Mouse (Mus musculus): Measurements from ENCODE around the gene Spats1. TPM values are rescaled to one million over a fixed set of nuclear protein-coding genes. Genes with fewer than 3 reads are reported as not detected.

Gene Spats1
- polyA plus RNA-seq, 2 experiments: 0.06 TPM

- no peaks in the 10 kb centered on the region for H3K27me3 ChIP-seq (ENCODE audit: control insufficient read depth, insufficient read depth, low read length)
- ATAC-seq (ENCODE audit: insufficient read depth): no peak
- no peak for DNase-seq (ENCODE audit: low read depth in 3 of 3, low spot score in 3 of 3)
- no peaks in the 10 kb centered on the region for H3K9me3 ChIP-seq (ENCODE audit: control insufficient read depth, low read length)
- TF ChIP-seq CTCF (IDR thresholded peaks at IDR 0.05; ENCODE audit: low read depth): no peak
- H3K27ac ChIP-seq: no peak overlapping the region
- H3K4me3 ChIP-seq (ENCODE audit: insufficient read depth in 1 of 2, low read depth in 2 of 2, low read length in 2 of 2): no peak overlapping the region
- no peak overlapping the region for H3K4me2 ChIP-seq (ENCODE audit: low read depth)
- H3K4me1 ChIP-seq (replicated peaks; ENCODE audit: control insufficient read depth in 2 of 2, insufficient read depth in 2 of 2, low read length in 1 of 2): peaks cover 3% of the 10 kb centered on the region in 2 experiments; a peak in 3 of 4 replicates
- no peaks in the 10 kb centered on the region for H3K36me3 ChIP-seq (replicated peaks; ENCODE audit: control insufficient read depth, insufficient read depth, low read depth)
- no peak overlapping the region for H3K9ac ChIP-seq (replicated peaks)
- 33% methylated on average over 4 of the region's 4 CpGs for WGBS (ENCODE audit: insufficient replicate concordance)
These were observed 27.1 kb upstream of the Spats1 start for GRCm38 (mm10) chr17:45502324-45502723.

- DNase-seq (ENCODE audit: low read depth in 3 of 3, low spot score in 3 of 3): no peak
These were observed 25.8 kb upstream of the Spats1 start for GRCm38 (mm10) chr17:45500981-45501380.

GRCm38 (mm10) chr17:45499516-45499915 lies 24.3 kb upstream of the Spats1 start:
- TF ChIP-seq EP300 (IDR thresholded peaks at IDR 0.05; ENCODE audit: low read depth): no peak
- no peak for TF ChIP-seq CTCF (IDR thresholded peaks at IDR 0.05; ENCODE audit: low read depth)
- DNase-seq (ENCODE audit: low read depth in 3 of 3, low spot score in 3 of 3) (no peak), ATAC-seq (ENCODE audit: insufficient read depth) (no peak)
- H3K4me2 ChIP-seq (ENCODE audit: low read depth): no peak overlapping the region
- no peak overlapping the region for H3K9ac ChIP-seq (replicated peaks)
- H3K4me1 ChIP-seq (replicated peaks; ENCODE audit: control insufficient read depth in 2 of 2, insufficient read depth in 2 of 2, low read length in 1 of 2): peaks cover 0 to 2% of the 10 kb centered on the region in 2 experiments; a peak in 2 of 4 replicates
- no peak overlapping the region for H3K27ac ChIP-seq
- H3K27me3 ChIP-seq (ENCODE audit: control insufficient read depth, insufficient read depth, low read length): no peaks in the 10 kb centered on the region
- H3K9me3 ChIP-seq (ENCODE audit: control insufficient read depth, low read length): no peaks in the 10 kb centered on the region
- H3K36me3 ChIP-seq (replicated peaks; ENCODE audit: control insufficient read depth, insufficient read depth, low read depth): no peaks in the 10 kb centered on the region
- no peak overlapping the region for H3K4me3 ChIP-seq (ENCODE audit: insufficient read depth in 1 of 2, low read depth in 2 of 2, low read length in 2 of 2)
- 39% methylated on average over 2 of the region's 2 CpGs for WGBS (ENCODE audit: insufficient replicate concordance)

More at GRCm38 (mm10) chr17:45500981-45501380, 25.8 kb upstream of the Spats1 start:
- no peaks in the 10 kb centered on the region for H3K36me3 ChIP-seq (replicated peaks; ENCODE audit: control insufficient read depth, insufficient read depth, low read depth)
- no peak for ATAC-seq (ENCODE audit: insufficient read depth)
- H3K9ac ChIP-seq (replicated peaks): no peak overlapping the region
- WGBS (ENCODE audit: insufficient replicate concordance): 42% methylated on average over 4 of the region's 4 CpGs
- no peak overlapping the region for H3K27ac ChIP-seq
- H3K4me3 ChIP-seq (ENCODE audit: insufficient read depth in 1 of 2, low read depth in 2 of 2, low read length in 2 of 2): no peak overlapping the region
- H3K9me3 ChIP-seq (ENCODE audit: control insufficient read depth, low read length): no peaks in the 10 kb centered on the region
- peaks cover 0 to 2% of the 10 kb centered on the region in 2 experiments; a peak in 2 of 4 replicates for H3K4me1 ChIP-seq (replicated peaks; ENCODE audit: control insufficient read depth in 2 of 2, insufficient read depth in 2 of 2, low read length in 1 of 2)
- H3K4me2 ChIP-seq (ENCODE audit: low read depth): no peak overlapping the region
- no peaks in the 10 kb centered on the region for H3K27me3 ChIP-seq (ENCODE audit: control insufficient read depth, insufficient read depth, low read length)
- TF ChIP-seq CTCF (IDR thresholded peaks at IDR 0.05; ENCODE audit: low read depth): no peak
- TF ChIP-seq EP300 (IDR thresholded peaks at IDR 0.05; ENCODE audit: low read depth): no peak

- WGBS (ENCODE audit: insufficient replicate concordance): 64% methylated on average over 13 of the region's 13 CpGs
- Histone ChIP-seq H3K4me1 (replicated peaks; ENCODE audit: control insufficient read depth in 2 of 2, insufficient read depth in 2 of 2, low read length in 1 of 2) (no peaks in the 10 kb centered on the region; a peak in 1 of 4 replicates), H3K4me3 (ENCODE audit: insufficient read depth in 1 of 2, low read depth in 2 of 2, low read length in 2 of 2) (no peak overlapping the region), H3K9me3 (ENCODE audit: control insufficient read depth, low read length) (no peaks in the 10 kb centered on the region), H3K9ac (replicated peaks) (no peak overlapping the region), H3K36me3 (replicated peaks; ENCODE audit: control insufficient read depth, insufficient read depth, low read depth) (no peaks in the 10 kb centered on the region), H3K4me2 (ENCODE audit: low read depth) (no peak overlapping the region), H3K27me3 (ENCODE audit: control insufficient read depth, insufficient read depth, low read length) (no peaks in the 10 kb centered on the region), H3K27ac (no peak overlapping the region)
- DNase-seq (ENCODE audit: low read depth in 3 of 3, low spot score in 3 of 3) (no peak), ATAC-seq (ENCODE audit: insufficient read depth) (no peak)
- TF ChIP-seq CTCF (IDR thresholded peaks at IDR 0.05; ENCODE audit: low read depth): no peak
- no peak for TF ChIP-seq EP300 (IDR thresholded peaks at IDR 0.05; ENCODE audit: low read depth)
These were observed 23.2 kb upstream of the Spats1 start for GRCm38 (mm10) chr17:45498397-45498796.

GRCm38 (mm10) chr17:45495398-45495797 lies 20.2 kb upstream of the Spats1 start:
- Histone ChIP-seq H3K36me3 (replicated peaks; ENCODE audit: control insufficient read depth, insufficient read depth, low read depth) (no peaks in the 10 kb centered on the region), H3K9me3 (ENCODE audit: control insufficient read depth, low read length) (no peaks in the 10 kb centered on the region), H3K4me3 (ENCODE audit: insufficient read depth in 1 of 2, low read depth in 2 of 2, low read length in 2 of 2) (no peak overlapping the region), H3K9ac (replicated peaks) (no peak overlapping the region), H3K4me1 (replicated peaks; ENCODE audit: control insufficient read depth in 2 of 2, insufficient read depth in 2 of 2, low read length in 1 of 2) (no peaks in the 10 kb centered on the region), H3K4me2 (ENCODE audit: low read depth) (no peak overlapping the region), H3K27ac (no peak overlapping the region), H3K27me3 (ENCODE audit: control insufficient read depth, insufficient read depth, low read length) (no peaks in the 10 kb centered on the region)
- 62% methylated on average over 11 of the region's 11 CpGs for WGBS (ENCODE audit: insufficient replicate concordance)
- DNase-seq (ENCODE audit: low read depth in 3 of 3, low spot score in 3 of 3): no peak
- ATAC-seq (ENCODE audit: insufficient read depth): no peak
- TF ChIP-seq CTCF (IDR thresholded peaks at IDR 0.05; ENCODE audit: low read depth): no peak
- TF ChIP-seq EP300 (IDR thresholded peaks at IDR 0.05; ENCODE audit: low read depth): no peak
